Mouse (Mus musculus): ENCODE results near the gene Sergef.

DNA sequence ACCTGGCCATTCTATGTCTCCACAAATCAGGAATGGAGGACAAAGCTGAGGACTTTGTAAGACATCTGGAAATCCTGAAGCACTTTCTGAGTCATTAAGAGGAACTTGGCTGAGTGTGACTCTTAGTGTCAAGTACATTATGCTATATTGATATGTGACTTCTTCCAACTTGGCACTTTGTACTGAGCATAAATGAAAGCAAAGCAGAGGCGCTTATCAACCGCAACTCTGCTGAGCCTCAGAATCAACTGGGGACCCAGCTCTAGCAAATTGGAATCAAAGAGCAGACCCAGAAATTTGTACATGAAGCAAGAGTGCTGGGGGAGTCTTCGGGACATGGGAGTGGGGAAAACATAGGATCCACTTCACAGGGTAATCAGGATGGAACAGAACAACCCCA, 92.0 kb downstream of the Sergef start:
- no peak for TF ChIP-seq CTCF (IDR thresholded peaks at IDR 0.05; ENCODE audit: low read depth, low read length)
- no peak for TF ChIP-seq POLR2A (IDR thresholded peaks at IDR 0.05; ENCODE audit: extremely low read depth, insufficient read depth, low read length)

Data from liver, adult 2 months (tissue).